Mouse (Mus musculus) stomach, embryonic 16.5 days (tissue): ENCODE results near the gene Mvp. TPM values are rescaled to one million over a fixed set of nuclear protein-coding genes. Genes with fewer than 3 reads are reported as not detected.

Experiments
- ATAC-seq: fragments of 200-750 bp; cut with Nextera tagmentation; 2 replicates; pipeline ENCODE4 v1.8.0; 2017; ENCODE audit warnings: moderate number of reproducible peaks, moderate TSS enrichment; ENCODE audit not compliant: insufficient read depth, low FRiP score
- H3K27ac ChIP-seq: fragments of 300-500 bp; sonication (generic); 2 replicates; pipeline ENCODE4 v1.5.1; 2014; ENCODE audit warnings: low read length
- H3K27me3 ChIP-seq: fragments of 300-500 bp; sonication (generic); 2 replicates; pipeline ENCODE4 v1.6.1; 2014; ENCODE audit warnings: low read length, control low read depth, mixed read lengths; ENCODE audit not compliant: control insufficient read depth, insufficient read depth
- H3K36me3 ChIP-seq: fragments of 300-500 bp; sonication (generic); 2 replicates; pipeline ENCODE4 v1.6.1; 2014; ENCODE audit warnings: low read length; ENCODE audit not compliant: control insufficient read depth, insufficient read depth
- H3K4me1 ChIP-seq: fragments of 300-500 bp; sonication (generic); 2 replicates; pipeline ENCODE4 v1.6.1; 2014; ENCODE audit warnings: low read length, control low read depth, mixed read lengths; ENCODE audit not compliant: control insufficient read depth, insufficient read depth
- H3K4me2 ChIP-seq: fragments of 300-500 bp; sonication (generic); 2 replicates; pipeline ENCODE4 v1.6.1; 2014; ENCODE audit warnings: low read depth, low read length, mixed read lengths
- H3K4me3 ChIP-seq: fragments of 300-500 bp; sonication (generic); replicated peaks from 2 replicates; pipeline ENCODE4 v1.5.1; 2014; ENCODE audit warnings: mild to moderate bottlenecking, low read length
- H3K9ac ChIP-seq: fragments of 300-500 bp; sonication (generic); 2 replicates; pipeline ENCODE4 v1.6.1; 2014; ENCODE audit warnings: low read length
- H3K9me3 ChIP-seq: fragments of 300-500 bp; sonication (generic); replicated peaks from 2 replicates; pipeline ENCODE4 v1.6.1; 2016; ENCODE audit warnings: low read length, control low read depth; ENCODE audit not compliant: control insufficient read depth
- WGBS: fragments of 180-500 bp; shearing (Covaris S2); extraction: QIAGEN DNeasy Blood & Tissue Kit; methylation state at CpG from one replicate; pipeline ENCODE4 v1.1.7; 2014; 5-methylcytosine and 5-hydroxymethylcytosine counted together
- polyA plus RNA-seq: library from polyadenylated mRNA; unstranded; fragments of >200 nt; fragmentation: Nextera tagmentation; extraction: Ambion mirVana; gene quantifications from 2 replicates; pipeline ENCODE4 v1.2.1, GENCODE M21; 2015

Gene Mvp
- polyA plus RNA-seq, 1 experiment from 2014 or later = 28.0 TPM

- Histone ChIP-seq H3K36me3 (peaks cover 7% of the 10 kb centered on the region; the same call in 1 of the 2 replicates), H3K4me1 (peaks cover 40% of the 10 kb centered on the region)
These were observed 11.8 kb upstream of the Mvp start for GRCm38 (mm10) chr7:127026161-127026600.

GRCm38 (mm10) chr7:127025556-127026160 is 11.2 kb upstream of the Mvp start:
- WGBS = under 1% methylated on average over 57 of the region's 65 CpGs
- Histone ChIP-seq H3K9ac (peak overlapping the region; percentile 99), H3K27ac (peak overlapping the region; percentile 95), H3K27me3 (no peaks in the 10 kb centered on the region), H3K4me2 (peak overlapping the region; percentile 90), H3K4me1 (peaks cover 42% of the 10 kb centered on the region), H3K4me3 (peak overlapping the region; percentile 93), H3K9me3 (no peaks in the 10 kb centered on the region), H3K36me3 (peaks cover 7% of the 10 kb centered on the region; the same call in 1 of the 2 replicates)
- ATAC-seq = no peak

More at GRCm38 (mm10) chr7:127026161-127026600, 11.8 kb upstream of the Mvp start:
- Histone ChIP-seq H3K9ac (peak overlapping the region; percentile 99), H3K27me3 (no peaks in the 10 kb centered on the region), H3K9me3 (no peaks in the 10 kb centered on the region), H3K27ac (peak overlapping the region; percentile 95), H3K4me2 (peak overlapping the region; percentile 90), H3K4me3 (peak overlapping the region; percentile 93)
- ATAC-seq = peak; percentile 25
- WGBS = 0% methylated on average over 32 of the region's 48 CpGs

GRCm38 (mm10) chr7:127024755-127025555 is 10.5 kb upstream of the Mvp start:
- WGBS = 1% methylated on average over 30 of the region's 30 CpGs
- ATAC-seq = peak; percentile 20
- peak overlapping the region; percentile 99 for H3K9ac ChIP-seq
- H3K4me3 ChIP-seq = peak overlapping the region; percentile 93
- peak overlapping the region; percentile 90 for H3K4me2 ChIP-seq
- peak overlapping the region; percentile 95 for H3K27ac ChIP-seq
- H3K27me3 ChIP-seq = no peaks in the 10 kb centered on the region
- H3K9me3 ChIP-seq = no peaks in the 10 kb centered on the region
- H3K36me3 ChIP-seq = peaks cover 7% of the 10 kb centered on the region; the same call in 1 of the 2 replicates
- H3K4me1 ChIP-seq = peaks cover 45% of the 10 kb centered on the region

GRCm38 (mm10) chr7:127023896-127024690 is 9.7 kb upstream of the Mvp start:
- Histone ChIP-seq H3K27me3 (no peaks in the 10 kb centered on the region), H3K36me3 (peaks cover 7% of the 10 kb centered on the region; the same call in 1 of the 2 replicates), H3K4me2 (peak overlapping the region; percentile 90), H3K4me3 (peak overlapping the region; percentile 93), H3K27ac (no peak overlapping the region), H3K4me1 (peaks cover 53% of the 10 kb centered on the region), H3K9me3 (no peaks in the 10 kb centered on the region), H3K9ac (peak overlapping the region; percentile 99)
- 15% methylated on average over 19 of the region's 19 CpGs for WGBS
- no peak for ATAC-seq

- no peak for ATAC-seq
- H3K27me3 ChIP-seq = no peaks in the 10 kb centered on the region
- H3K4me3 ChIP-seq = peak overlapping the region; percentile 8; the same call in 1 of the 2 replicates
- H3K36me3 ChIP-seq = peaks cover 7% of the 10 kb centered on the region; the same call in 1 of the 2 replicates
- peaks cover 61% of the 10 kb centered on the region for H3K4me1 ChIP-seq
- peak overlapping the region; percentile 99 for H3K9ac ChIP-seq
- 0 out of 2 replicates have a peak overlapping the region, but pooled peaks have one; percentile 19 for H3K27ac ChIP-seq
- H3K4me2 ChIP-seq = peak overlapping the region; percentile 90
- 72% methylated on average over 13 of the region's 13 CpGs for WGBS
- no peaks in the 10 kb centered on the region for H3K9me3 ChIP-seq
These were observed 8.9 kb upstream of the Mvp start for GRCm38 (mm10) chr7:127023272-127023691.

- H3K36me3 ChIP-seq = peaks cover 7% of the 10 kb centered on the region; the same call in 1 of the 2 replicates
- no peak overlapping the region for H3K4me3 ChIP-seq
- peak overlapping the region; percentile 19; the same call in 1 of the 2 replicates for H3K27ac ChIP-seq
- H3K4me2 ChIP-seq = peak overlapping the region; percentile 90
- H3K27me3 ChIP-seq = no peaks in the 10 kb centered on the region
- no peaks in the 10 kb centered on the region for H3K9me3 ChIP-seq
- 81% methylated on average over 7 of the region's 7 CpGs for WGBS
- no peak for ATAC-seq
- H3K4me1 ChIP-seq = peaks cover 62% of the 10 kb centered on the region
- 0 out of 2 replicates have a peak overlapping the region, but pooled peaks have one; percentile 1 for H3K9ac ChIP-seq
These were observed 8.3 kb upstream of the Mvp start for GRCm38 (mm10) chr7:127022528-127023271.

- WGBS = 34% methylated on average over 5 of the region's 5 CpGs
- peaks cover 65% of the 10 kb centered on the region for H3K4me1 ChIP-seq
These were observed 7.4 kb upstream of the Mvp start for GRCm38 (mm10) chr7:127021563-127022527.

More at GRCm38 (mm10) chr7:127021563-127022527, 7.4 kb upstream of the Mvp start:
- Histone ChIP-seq H3K4me2 (peak overlapping the region; percentile 84), H3K9me3 (no peaks in the 10 kb centered on the region), H3K27ac (peak overlapping the region; percentile 86), H3K27me3 (no peaks in the 10 kb centered on the region), H3K4me3 (peak overlapping the region; percentile 61), H3K9ac (peak overlapping the region; percentile 79), H3K36me3 (peaks cover 7% of the 10 kb centered on the region; the same call in 1 of the 2 replicates)
- no peak for ATAC-seq
